Mouse (Mus musculus) embryonic facial prominence, embryonic 11.5 days (tissue): Measurements from ENCODE around the gene Gm47969. TPM values are rescaled to one million over a fixed set of nuclear protein-coding genes. Genes with fewer than 3 reads are reported as not detected.

Source experiments
- ATAC-seq: fragments of 200-750 bp; cut with Nextera tagmentation; replicated peaks from 2 replicates; pipeline ENCODE4 v1.8.0; 2017; ENCODE audit warnings: low read depth; ENCODE audit not compliant: insufficient number of reproducible peaks, low FRiP score, low TSS enrichment
- DNase-seq: peaks from one replicate; pipeline ENCODE4 v3.0.0-alpha.2; 2015; ENCODE audit warnings: low spot score
- H3K27ac ChIP-seq: fragments of 300-500 bp; sonication (generic); replicated peaks from 2 replicates; pipeline ENCODE4 v1.5.1; 2014; ENCODE audit warnings: mild to moderate bottlenecking, low read depth, low read length, control low read depth
- H3K27me3 ChIP-seq: fragments of 300-500 bp; sonication (generic); 2 replicates; pipeline ENCODE4 v1.6.1; 2014; ENCODE audit warnings: mild to moderate bottlenecking, low read length, moderate library complexity, mixed read lengths; ENCODE audit not compliant: control insufficient read depth, insufficient read depth
- H3K36me3 ChIP-seq: fragments of 300-500 bp; sonication (generic); replicated peaks from 2 replicates; pipeline ENCODE4 v1.6.1; 2014; ENCODE audit warnings: low read depth, mild to moderate bottlenecking, low read length, moderate library complexity, mixed read lengths; ENCODE audit not compliant: control insufficient read depth, insufficient read depth
- H3K4me1 ChIP-seq: fragments of 300-500 bp; sonication (generic); 2 replicates; pipeline ENCODE4 v1.6.1; 2014; ENCODE audit warnings: low read length, mixed read lengths; ENCODE audit not compliant: control insufficient read depth, insufficient read depth
- H3K4me2 ChIP-seq: fragments of 300-500 bp; sonication (generic); 2 replicates; pipeline ENCODE4 v1.6.1; 2014; ENCODE audit warnings: low read depth, mild to moderate bottlenecking, control low read depth, low read length, moderate library complexity
- H3K4me3 ChIP-seq: fragments of 300-500 bp; sonication (generic); 2 replicates; pipeline ENCODE4 v1.5.1; 2014; ENCODE audit warnings: low read depth, low read length, control low read depth
- H3K9ac ChIP-seq: fragments of 300-500 bp; sonication (generic); replicated peaks from 2 replicates; pipeline ENCODE4 v1.6.1; 2014; ENCODE audit warnings: mild to moderate bottlenecking, control low read depth, low read length
- H3K9me3 ChIP-seq: fragments of 300-500 bp; sonication (generic); replicated peaks from 2 replicates; pipeline ENCODE4 v1.6.1; 2016; ENCODE audit warnings: mild to moderate bottlenecking, low read length, inconsistent platforms, mixed read lengths; ENCODE audit not compliant: control insufficient read depth
- WGBS: fragments of 180-500 bp; shearing (Covaris S2); extraction: QIAGEN DNeasy Blood & Tissue Kit; methylation state at CpG from one replicate; pipeline ENCODE4 v1.1.7; 2014; 5-methylcytosine and 5-hydroxymethylcytosine counted together
- polyA plus RNA-seq: library from polyadenylated mRNA; unstranded; fragments of >200 nt; fragmentation: Nextera tagmentation; extraction: Ambion mirVana; gene quantifications from 2 replicates; pipeline ENCODE4 v1.2.1, GENCODE M21; 2014

Gm47969 gene
- polyA plus RNA-seq, 1 experiment from 2014 or later: not detected

GRCm38 (mm10) chr1:83091268-83091667, 46.5 kb downstream of the Gm47969 start:
- H3K27me3 ChIP-seq: no peaks in the 10 kb centered on the region
- H3K9me3 ChIP-seq: no peaks in the 10 kb centered on the region
- no peaks in the 10 kb centered on the region for H3K36me3 ChIP-seq
- ATAC-seq (no peak), DNase-seq (no peak)
- H3K4me2 ChIP-seq: no peak overlapping the region
- H3K4me3 ChIP-seq: no peak overlapping the region
- H3K9ac ChIP-seq: no peak overlapping the region
- WGBS: 65% methylated on average over 3 of the region's 3 CpGs
- H3K4me1 ChIP-seq: no peaks in the 10 kb centered on the region
- no peak overlapping the region for H3K27ac ChIP-seq

Other genes with a start within 250 kb of the Gm47969 start
- gene Agfg1, start 205.4 kb upstream of the Gm47969 start, polyA plus RNA-seq: 48.6 and 51.6 TPM in 2 replicates
- not detected in 2 replicates for gene A030005L19Rik, start 131.6 kb upstream of the Gm47969 start, polyA plus RNA-seq
- gene A030014E15Rik, start 120.0 kb upstream of the Gm47969 start, polyA plus RNA-seq: not detected in 2 replicates
- not detected in 2 replicates for gene Gm6217, start 113.5 kb upstream of the Gm47969 start, polyA plus RNA-seq
- not detected in 2 replicates for gene A030003K21Rik, start 101.5 kb upstream of the Gm47969 start, polyA plus RNA-seq
- gene Gm7544, start 88.9 kb upstream of the Gm47969 start, polyA plus RNA-seq: not detected in 2 replicates
- gene Gm47955, start 84.6 kb upstream of the Gm47969 start, polyA plus RNA-seq: not detected in 2 replicates
- not detected in 2 replicates for gene Gm47959, start 44.4 kb upstream of the Gm47969 start, polyA plus RNA-seq
- gene Slc19a3, start 6.5 kb upstream of the Gm47969 start, polyA plus RNA-seq: 0.35 and 0.60 TPM in 2 replicates
- not detected in 2 replicates for gene Krtap28-10, start 2.5 kb upstream of the Gm47969 start, polyA plus RNA-seq
- gene A030005K14Rik, start 14.4 kb downstream of the Gm47969 start, polyA plus RNA-seq: not detected in 2 replicates
- gene Krtap28-13, start 16.0 kb downstream of the Gm47969 start, polyA plus RNA-seq: not detected in 2 replicates
- gene Ccl20, start 71.8 kb downstream of the Gm47969 start, polyA plus RNA-seq: not detected in 2 replicates
- gene Daw1, start 114.8 kb downstream of the Gm47969 start, polyA plus RNA-seq: not detected in 2 replicates